Mouse (Mus musculus) CD8-positive naive resting alpha-beta T cell, adult 2 months (primary cell): ENCODE results near the gene Gm21650.
"Not testable (repeated sequence)": the region's sequence is repeated elsewhere in the genome, so short reads cannot be mapped to it uniquely, and the experiment has no call there.

Source experiments
- DNase-seq, 2 experiments: peaks; one replicate each; pipeline ENCODE4 v3.0.0; 2022; ENCODE audit warnings: low read depth in 2 of 2, low spot score in 2 of 2

The Gm21650 gene

GRCm38 (mm10) chrY:77692508-77692907 lies at the start of gene Gm21650:
Gm21650 (plus strand) TSS chrY:77692808.
- not testable (repeated sequence) for DNase-seq
